Mouse (Mus musculus) liver, adult 2 months (tissue): ENCODE measurements around the gene Chia1. TPM values are rescaled to one million over a fixed set of nuclear protein-coding genes. Genes with fewer than 3 reads are reported as not detected.
A peak's percentile ranks its signal among the peaks of the same experiment; 100 is the strongest.
"Not testable (repeated sequence)": the region's sequence is repeated elsewhere in the genome, so short reads cannot be mapped to it uniquely, and the experiment has no call there.

ENCODE experiments used
- DNase-seq: peaks from one replicate; pipeline ENCODE4 v3.0.0-alpha.2; 2011; ENCODE audit warnings: low read depth, low spot score; ENCODE audit errors: extremely low read depth
- H3K27ac ChIP-seq: fragments of 200-500 bp; replicated peaks from 2 replicates; pipeline ENCODE4 v1.5.1; 2012; ENCODE audit warnings: low read depth, mild to moderate bottlenecking, control low read depth, inconsistent platforms, low read length; ENCODE audit not compliant: insufficient read depth
- H3K27me3 ChIP-seq: fragments of 200-500 bp; 2 replicates; pipeline ENCODE4 v1.6.1; 2012; ENCODE audit warnings: mild to moderate bottlenecking, moderate library complexity, low read length, inconsistent platforms; ENCODE audit not compliant: control insufficient read depth, insufficient read depth
- H3K36me3 ChIP-seq: fragments of 200-500 bp; 2 replicates; pipeline ENCODE4 v1.6.1; 2012; ENCODE audit warnings: low read length, inconsistent platforms; ENCODE audit not compliant: control insufficient read depth, insufficient read depth
- H3K4me1 ChIP-seq: fragments of 200-500 bp; 2 replicates; pipeline ENCODE4 v1.6.1; 2011; ENCODE audit warnings: low read length; ENCODE audit not compliant: control insufficient read depth, insufficient read depth
- H3K4me3 ChIP-seq: fragments of 200-500 bp; 2 replicates; pipeline ENCODE4 v1.5.1; 2011; ENCODE audit warnings: low read depth, mild to moderate bottlenecking, control low read depth, low read length, moderate library complexity; ENCODE audit not compliant: insufficient read depth
- H3K79me2 ChIP-seq: fragments of 200-500 bp; 2 replicates; pipeline ENCODE4 v1.6.1; 2012; ENCODE audit warnings: inconsistent platforms, mild to moderate bottlenecking, low read length, moderate library complexity; ENCODE audit not compliant: control insufficient read depth, insufficient read depth
- H3K9ac ChIP-seq: fragments of 200-500 bp; 2 replicates; pipeline ENCODE4 v1.6.1; 2012; ENCODE audit warnings: low read depth, mild to moderate bottlenecking, control low read depth, inconsistent platforms, low read length
- CTCF ChIP-seq: fragments of 200-500 bp; IDR thresholded peaks from 2 replicates; pipeline ENCODE4 v1.5.1; 2011; ENCODE audit warnings: low read depth, low read length, control low read depth
- POLR2A ChIP-seq: fragments of 200-500 bp; IDR thresholded peaks from 2 replicates; pipeline ENCODE4 v1.6.1; 2011; ENCODE audit warnings: low read length, control low read depth; ENCODE audit not compliant: insufficient read depth; ENCODE audit errors: extremely low read depth
- WGBS: fragments of 180-500 bp; shearing (Covaris S2); methylation state at CpG from one replicate; pipeline ENCODE4 v1.1.7; 2018; 5-methylcytosine and 5-hydroxymethylcytosine counted together
- polyA plus RNA-seq: library from polyadenylated mRNA; depleted of rRNA; stranded (reverse); fragments of >200 nt; gene quantifications from 2 replicates; pipeline ENCODE4 v1.2.3, GENCODE M21; 2012; rRNA removed
- total RNA-seq: library from RNA; depleted of rRNA; stranded (reverse); fragments of >200 nt; gene quantifications from 2 replicates; pipeline ENCODE4 v1.2.3, GENCODE M21; 2014; rRNA removed

Gene Chia1
- total RNA-seq, result not detected in 2 replicates
- not detected in 2 replicates for polyA plus RNA-seq

DNA sequence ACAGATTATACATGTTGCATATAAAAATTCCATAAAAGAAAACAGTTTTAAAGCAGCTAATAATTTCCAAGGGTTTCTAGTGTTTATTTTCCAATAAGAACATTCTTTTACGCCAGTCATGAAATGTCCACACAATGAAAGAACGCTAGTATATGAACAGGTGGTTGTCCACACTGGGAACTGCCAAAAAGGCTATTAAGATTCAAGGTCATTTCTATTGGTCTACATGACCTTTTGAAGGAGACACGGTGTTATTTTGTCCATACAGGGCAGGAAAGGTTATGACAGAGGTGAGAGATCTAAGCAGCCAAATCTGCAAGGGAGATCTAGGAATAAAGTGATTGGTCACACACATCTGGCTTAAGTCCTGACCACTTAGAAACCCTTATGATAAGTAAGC lies at the start of gene Chia1:
Gene Chia1, plus strand, starts transcription at position 301 of the 400 bp plus-strand sequence.
- TF ChIP-seq POLR2A (no peak), CTCF (no peak)
- 81% methylated on average over 3 of the region's 3 CpGs for WGBS

DNA sequence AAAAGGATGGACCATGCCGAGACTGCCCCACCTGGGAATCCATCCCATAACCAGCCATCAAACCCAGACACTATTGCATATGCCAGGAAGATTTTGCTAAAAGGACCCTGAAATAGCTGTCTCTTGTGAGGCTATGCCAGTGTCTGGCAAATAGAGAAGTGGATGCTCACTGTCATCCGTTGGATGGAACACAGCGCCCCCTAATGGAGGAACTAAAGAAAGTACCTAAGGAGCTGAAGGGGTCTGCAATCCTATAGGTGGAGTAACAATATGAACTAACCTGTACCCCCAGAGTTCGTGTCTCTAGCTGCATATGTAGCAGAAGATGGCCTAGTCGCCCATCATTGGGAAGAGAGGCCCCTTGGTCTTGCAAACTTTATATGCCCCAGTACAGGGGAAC lies 45.3 kb upstream of the Chia1 start:
- DNase-seq, H3K9ac ChIP-seq, H3K27ac ChIP-seq, H3K4me3 ChIP-seq, H3K36me3 ChIP-seq, H3K27me3 ChIP-seq, H3K4me1 ChIP-seq, H3K79me2 ChIP-seq: not testable (repeated sequence)
- 34% methylated on average over 5 of the region's 5 CpGs for WGBS

More for the DNA sequence above, at the start of gene Chia1:
- DNase-seq, result no peak
- Histone ChIP-seq H3K79me2 (no peaks in the 10 kb centered on the region), H3K4me3 (no peak within 1 kb of the TSS), H3K36me3 (no peaks in the 10 kb centered on the region), H3K27me3 (no peaks in the 10 kb centered on the region), H3K27ac (no peak within 1 kb of the TSS), H3K9ac (no peak within 1 kb of the TSS), H3K4me1 (no peaks in the 10 kb centered on the region)

DNA sequence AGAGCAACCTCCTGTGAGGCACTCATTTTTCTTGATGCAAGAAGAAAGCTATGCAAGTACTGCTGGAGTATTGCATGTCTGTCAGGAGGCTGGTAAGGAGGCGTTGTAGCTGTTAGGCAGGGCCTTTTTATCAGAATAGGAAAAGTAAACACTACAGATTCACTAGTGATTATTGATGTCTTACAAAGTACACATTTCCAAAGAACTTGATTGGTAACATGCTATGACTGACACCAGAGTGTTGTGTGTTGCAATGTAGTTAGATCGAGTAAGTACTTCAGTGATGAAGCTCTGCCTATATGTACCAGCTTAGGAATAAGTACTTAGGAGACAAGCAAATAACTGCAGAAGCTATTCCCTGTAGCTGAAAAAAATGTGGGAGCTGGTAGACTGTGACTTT lies 42.0 kb upstream of the Chia1 start:
- no peak for TF ChIP-seq POLR2A
- H3K9ac ChIP-seq, result no peak overlapping the region
- H3K4me1 ChIP-seq, result no peaks in the 10 kb centered on the region
- no peak overlapping the region for H3K27ac ChIP-seq
- H3K4me3 ChIP-seq, result no peak overlapping the region
- DNase-seq, result peak; percentile 56
- H3K36me3 ChIP-seq, result no peaks in the 10 kb centered on the region
- no peaks in the 10 kb centered on the region for H3K79me2 ChIP-seq
- no peaks in the 10 kb centered on the region for H3K27me3 ChIP-seq
- 17% methylated on average over 2 of the region's 2 CpGs for WGBS

DNA sequence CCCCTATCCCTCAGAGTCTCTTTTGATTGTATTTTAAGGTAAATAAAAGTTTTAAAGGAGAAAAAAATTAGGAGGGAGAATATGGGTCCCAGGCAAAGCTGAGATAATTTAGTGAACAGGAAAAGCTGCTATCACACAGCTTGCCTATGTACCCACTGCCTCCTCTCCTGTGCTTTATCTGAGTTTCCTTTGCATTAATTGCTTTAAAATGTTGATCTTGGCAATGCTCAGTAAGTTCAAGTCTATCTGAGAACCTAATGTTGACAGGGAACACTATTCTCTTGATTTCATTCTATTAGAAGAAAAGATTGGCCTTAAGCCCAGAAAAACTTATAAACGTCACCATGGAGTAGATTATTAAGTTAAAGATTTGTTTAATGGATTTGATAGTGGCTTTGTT lies 38.2 kb upstream of the Chia1 start:
- H3K79me2 ChIP-seq, result no peaks in the 10 kb centered on the region

DNA sequence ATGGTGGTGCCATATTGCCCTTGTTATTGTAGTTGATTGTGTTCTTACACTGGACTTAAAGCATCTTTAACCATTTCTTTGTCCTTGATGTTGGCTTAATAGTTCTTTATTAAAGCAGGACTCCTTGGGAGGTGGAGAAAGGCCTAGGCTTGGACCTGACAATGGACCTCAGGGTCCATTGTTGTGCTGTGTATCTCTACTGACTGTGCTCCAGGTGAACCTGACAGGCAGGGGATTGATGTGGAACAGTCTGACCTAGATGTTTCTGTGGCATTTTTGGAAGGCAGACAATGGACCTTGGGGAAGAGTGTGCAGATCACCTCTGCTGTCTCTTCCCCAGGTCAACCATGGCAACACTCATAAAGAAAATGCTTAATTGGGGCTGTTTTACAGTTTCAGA lies 14.0 kb downstream of the Chia1 start:
- TF ChIP-seq CTCF, result no peak
- TF ChIP-seq POLR2A, result no peak
- no peaks in the 10 kb centered on the region for H3K79me2 ChIP-seq
- H3K27ac ChIP-seq, result no peak overlapping the region
- no peaks in the 10 kb centered on the region for H3K27me3 ChIP-seq
- H3K4me3 ChIP-seq, result no peak overlapping the region
- H3K9ac ChIP-seq, result no peak overlapping the region
- no peaks in the 10 kb centered on the region for H3K4me1 ChIP-seq
- H3K36me3 ChIP-seq, result no peaks in the 10 kb centered on the region
- DNase-seq, result no peak

More for the DNA sequence above, 38.2 kb upstream of the Chia1 start:
- WGBS, result 39% methylated on average over 1 of the region's 1 CpGs
- Histone ChIP-seq H3K36me3 (no peaks in the 10 kb centered on the region), H3K9ac (no peak overlapping the region), H3K27ac (no peak overlapping the region), H3K4me1 (no peaks in the 10 kb centered on the region), H3K27me3 (no peaks in the 10 kb centered on the region), H3K4me3 (no peak overlapping the region)
- no peak for DNase-seq
- TF ChIP-seq CTCF (no peak), POLR2A (no peak)

DNA sequence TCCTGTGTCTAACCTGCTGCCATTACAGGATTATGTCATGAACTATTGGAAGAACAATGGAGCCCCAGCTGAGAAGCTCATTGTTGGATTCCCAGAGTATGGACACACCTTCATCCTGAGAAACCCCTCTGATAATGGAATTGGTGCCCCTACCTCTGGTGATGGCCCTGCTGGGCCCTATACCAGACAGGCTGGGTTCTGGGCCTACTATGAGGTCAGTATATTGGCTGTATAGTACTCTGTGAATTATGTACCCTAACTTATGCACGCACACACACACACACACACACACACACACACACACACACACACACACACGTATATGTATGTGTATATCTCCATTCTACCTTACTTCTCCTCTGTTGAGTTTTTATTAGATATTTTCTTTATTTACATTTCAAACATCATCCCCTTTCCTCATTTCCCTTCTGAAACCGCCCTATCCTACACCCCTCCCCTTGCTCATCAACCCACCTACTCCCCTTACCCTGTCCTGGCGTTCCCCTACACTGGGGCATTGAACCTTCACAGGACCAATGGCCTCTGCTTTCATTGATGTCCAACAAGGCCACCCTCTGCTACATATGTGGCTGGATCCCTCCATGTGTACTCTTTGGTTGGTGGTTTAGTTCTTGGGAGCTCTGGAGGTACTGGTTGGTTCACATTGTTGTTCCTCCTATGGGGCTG lies 15.9 kb downstream of the Chia1 start:
- no peak overlapping the region for H3K9ac ChIP-seq
- no peaks in the 10 kb centered on the region for H3K4me1 ChIP-seq
- no peaks in the 10 kb centered on the region for H3K36me3 ChIP-seq
- TF ChIP-seq POLR2A (no peak), CTCF (no peak)
- H3K27me3 ChIP-seq, result no peaks in the 10 kb centered on the region
- H3K4me3 ChIP-seq, result no peak overlapping the region
- DNase-seq, result no peak
- WGBS, result 67% methylated on average over 4 of the region's 4 CpGs
- H3K79me2 ChIP-seq, result no peaks in the 10 kb centered on the region
- no peak overlapping the region for H3K27ac ChIP-seq
